Mouse (Mus musculus) CH12F3 (cell line): ENCODE measurements around the gene Kng1.
"Not testable (repeated sequence)": the region's sequence is repeated elsewhere in the genome, so short reads cannot be mapped to it uniquely, and the experiment has no call there.

Experiments
- in situ Hi-C: fragments of 300-500 bp; cut with MboI; formaldehyde crosslinking; loops from 2 replicates; pipeline ENCODE4 v1.14.3; 2020; ENCODE audit warnings: low sequenced_read_pairs

The Kng1 gene

GRCm38 (mm10) chr16:23057668-23058447, at the start of gene Kng1:
TSS of gene Kng1 (plus strand) at chr16:23057865.
- in situ Hi-C loops, result not testable (repeated sequence)

GRCm38 (mm10) chr16:23013786-23014185, 43.9 kb upstream of the Kng1 start:
- in situ Hi-C loops, result not testable (repeated sequence)

DNA sequence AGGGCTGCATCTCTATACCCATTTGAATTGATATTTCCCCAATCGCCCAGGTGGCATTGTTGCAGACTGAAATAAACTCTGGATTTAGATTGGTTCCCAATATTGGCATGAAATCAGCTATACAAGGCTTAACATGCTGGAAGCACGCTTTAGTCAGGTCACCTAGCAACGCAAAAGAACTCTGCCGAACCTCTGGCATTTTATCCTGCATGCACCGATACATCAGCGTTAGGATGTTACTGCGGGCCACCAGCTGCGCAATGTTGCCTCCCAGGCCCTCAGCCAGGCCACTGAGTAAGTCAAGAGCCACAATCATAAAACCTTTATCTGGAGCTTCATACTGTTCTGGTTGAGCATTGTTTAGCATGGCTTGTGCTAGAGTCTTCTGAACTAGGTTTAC, 43.0 kb upstream of the Kng1 start:
- in situ Hi-C loops, result not testable (repeated sequence)

- in situ Hi-C loops, result not testable (repeated sequence)
Observed at GRCm38 (mm10) chr16:23020571-23020970, 37.1 kb upstream of the Kng1 start.

- in situ Hi-C loops, result loop anchor here (25.0 kb wide), 1 partner anchor 138 kb away; the partner anchor contains the start of gene Ahsg
Observed at GRCm38 (mm10) chr16:23025111-23025510, 32.6 kb upstream of the Kng1 start.

DNA sequence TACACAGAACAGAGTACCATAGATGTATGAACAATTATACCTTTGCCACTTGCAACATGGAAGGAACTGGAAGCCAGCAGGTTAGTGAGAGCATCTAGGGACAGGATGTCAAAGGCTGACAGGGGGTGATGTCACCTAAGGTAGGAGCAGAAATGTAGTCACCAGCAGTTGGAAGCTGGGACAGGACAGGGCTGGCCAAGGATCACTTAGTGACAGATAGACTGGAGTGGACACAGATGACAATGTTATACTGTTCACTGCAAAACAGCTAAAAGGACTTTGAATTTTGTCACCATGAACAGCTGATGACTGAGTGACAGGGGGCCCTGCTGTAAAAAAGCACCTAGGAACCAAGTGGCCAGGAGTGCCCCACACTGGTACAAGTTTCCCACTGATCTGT, 31.1 kb upstream of the Kng1 start:
- in situ Hi-C loops, result loop anchor here (25.0 kb wide), 1 partner anchor 139 kb away; the partner anchor contains the start of gene Ahsg

DNA sequence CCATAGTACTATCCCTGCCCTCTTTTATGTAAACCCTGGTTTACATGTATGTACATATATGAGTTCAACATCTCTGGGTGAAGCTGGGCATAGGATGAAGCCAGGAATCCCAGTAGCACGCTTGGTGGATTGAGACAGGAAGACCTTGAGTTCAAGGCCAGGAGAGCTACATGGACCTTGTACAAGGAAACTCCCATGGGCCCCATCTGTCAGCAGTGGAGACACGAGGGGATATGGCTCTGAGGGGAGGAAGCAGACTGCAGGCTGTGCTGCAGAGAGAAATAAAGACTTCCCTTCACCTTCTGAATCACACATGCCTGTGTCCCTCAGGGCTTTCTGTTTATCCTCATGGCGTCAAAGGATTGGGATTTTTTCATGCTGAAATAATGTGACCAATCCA, 30.3 kb upstream of the Kng1 start:
- in situ Hi-C loops, result loop anchor here (25.0 kb wide), 1 partner anchor 140 kb away; the partner anchor contains the start of gene Ahsg

GRCm38 (mm10) chr16:23028966-23029600, 28.6 kb upstream of the Kng1 start, which contains the start of gene Kng2:
TSS of gene Kng2 (minus strand) at chr16:23029482.
- in situ Hi-C loops, result loop anchor here (25.0 kb wide), 1 partner anchor 142 kb away; the partner anchor contains the start of gene Ahsg

GRCm38 (mm10) chr16:23030673-23031435, 26.8 kb upstream of the Kng1 start:
- in situ Hi-C loops, result loop anchor here (25.0 kb wide), 1 partner anchor 144 kb away; the partner anchor contains the start of gene Ahsg

DNA sequence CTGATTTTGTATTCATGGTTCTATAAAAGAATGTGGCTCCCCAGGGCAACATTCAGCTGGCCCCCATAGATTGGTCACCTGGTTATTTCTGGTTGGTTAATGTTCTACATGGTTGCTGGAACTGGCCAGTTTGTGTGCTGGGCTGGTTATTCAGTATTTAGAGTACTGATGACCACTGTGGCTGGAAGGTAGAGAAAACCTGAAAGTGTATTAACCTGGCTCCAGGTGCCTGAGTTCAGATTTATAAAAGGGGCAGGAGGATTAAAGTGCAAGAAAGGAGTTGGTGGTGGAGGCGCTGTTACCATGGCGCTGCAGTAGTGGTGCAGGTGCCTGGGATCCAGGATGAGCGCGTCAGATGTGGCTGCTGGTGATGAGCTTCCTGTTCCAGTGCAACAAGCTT, 24.0 kb upstream of the Kng1 start:
- in situ Hi-C loops, result loop anchor here (25.0 kb wide), 1 partner anchor 146 kb away; the partner anchor contains the start of gene Ahsg

GRCm38 (mm10) chr16:23037744-23038143, 19.9 kb upstream of the Kng1 start:
- in situ Hi-C loops, result loop anchor here (25.0 kb wide), 1 partner anchor 150 kb away; the partner anchor contains the start of gene Ahsg

DNA sequence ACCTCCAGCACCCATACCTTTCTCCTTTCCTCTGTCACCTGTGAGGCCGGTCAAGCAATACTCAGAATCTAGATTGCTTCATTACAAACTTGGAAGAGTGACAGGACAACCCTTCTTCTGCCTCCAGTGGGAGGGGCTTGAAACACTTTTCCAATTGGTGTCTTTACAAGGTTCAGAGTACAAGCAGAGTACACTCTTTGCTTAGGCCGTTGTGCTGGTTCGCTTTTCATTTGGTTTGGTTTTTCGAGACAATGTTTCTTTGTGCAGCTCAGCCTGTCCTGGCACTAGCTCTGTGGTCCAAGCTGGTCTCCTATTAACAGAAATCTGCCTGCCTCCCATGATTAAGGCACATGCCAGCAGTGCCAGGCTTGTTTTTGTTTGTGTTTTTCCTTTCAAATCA, 18.4 kb upstream of the Kng1 start:
- in situ Hi-C loops, result loop anchor here (25.0 kb wide), 1 partner anchor 152 kb away; the partner anchor contains the start of gene Ahsg

GRCm38 (mm10) chr16:23040876-23041275, 16.8 kb upstream of the Kng1 start:
- in situ Hi-C loops, result loop anchor here (25.0 kb wide), 1 partner anchor 154 kb away; the partner anchor contains the start of gene Ahsg

- in situ Hi-C loops, result loop anchor here (25.0 kb wide), 1 partner anchor 159 kb away; the partner anchor contains the start of gene Ahsg
Observed at GRCm38 (mm10) chr16:23046319-23046718, 11.3 kb upstream of the Kng1 start.

- in situ Hi-C loops, result not testable (repeated sequence)
Observed at GRCm38 (mm10) chr16:23059630-23060029, 2.0 kb downstream of the Kng1 start.

- in situ Hi-C loops, result not testable (repeated sequence)
Observed at GRCm38 (mm10) chr16:23060781-23061325, 3.2 kb downstream of the Kng1 start.

DNA sequence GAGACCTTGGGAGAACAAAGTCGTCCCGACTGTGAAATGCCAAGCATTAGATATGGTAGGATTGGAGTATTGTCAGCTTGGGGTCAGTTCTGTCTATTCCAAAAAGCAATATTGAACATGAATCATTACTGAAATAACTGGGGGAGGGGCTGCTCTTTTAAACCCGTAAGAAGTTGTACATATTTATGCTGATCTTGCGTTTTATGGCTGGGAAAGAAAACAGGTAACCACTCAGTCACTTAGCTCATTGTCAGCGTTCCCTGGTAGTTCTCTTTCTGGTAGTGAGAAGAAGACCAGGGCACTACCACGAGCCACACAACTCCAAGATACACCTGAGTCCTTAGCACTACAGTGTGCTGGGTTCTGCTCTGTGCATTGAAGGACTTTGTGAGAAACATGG, 19.9 kb downstream of the Kng1 start:
- in situ Hi-C loops, result not testable (repeated sequence)

DNA sequence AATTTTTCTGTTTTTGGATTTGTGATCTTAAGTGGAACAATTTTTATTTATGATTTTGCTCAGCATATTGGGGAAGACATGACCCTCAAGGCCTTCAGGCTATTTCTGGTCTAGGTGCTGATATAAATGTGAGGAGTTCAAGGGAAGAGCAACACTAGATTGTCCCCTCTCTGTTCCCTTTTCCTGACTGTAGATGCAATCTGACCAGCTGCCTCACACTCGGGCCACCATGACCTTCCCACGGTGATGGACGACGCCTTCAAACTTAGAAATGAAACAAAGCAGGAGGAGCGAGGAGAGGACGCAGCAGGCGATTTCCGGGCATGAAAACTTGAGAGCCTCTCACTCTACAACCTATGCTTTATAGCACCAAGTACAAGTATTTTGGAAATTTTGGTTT, 29.5 kb downstream of the Kng1 start:
- in situ Hi-C loops, result not testable (repeated sequence)

GRCm38 (mm10) chr16:23087712-23088111, 30.0 kb downstream of the Kng1 start:
- in situ Hi-C loops, result not testable (repeated sequence)

GRCm38 (mm10) chr16:23088491-23088890, 30.8 kb downstream of the Kng1 start:
- in situ Hi-C loops, result not testable (repeated sequence)
